Mouse (Mus musculus): ENCODE data around the gene Arl1. TPM values are rescaled to one million over a fixed set of nuclear protein-coding genes. Genes with fewer than 3 reads are reported as not detected.

Arl1 gene
- polyA plus RNA-seq (2014; fragmentation: Illumina TruSeq; extraction: RNeasy Lipid Tissue Mini Kit (QIAGEN cat#74804); ENCODE audit: low replicate concordance): 460 TPM

DNA sequence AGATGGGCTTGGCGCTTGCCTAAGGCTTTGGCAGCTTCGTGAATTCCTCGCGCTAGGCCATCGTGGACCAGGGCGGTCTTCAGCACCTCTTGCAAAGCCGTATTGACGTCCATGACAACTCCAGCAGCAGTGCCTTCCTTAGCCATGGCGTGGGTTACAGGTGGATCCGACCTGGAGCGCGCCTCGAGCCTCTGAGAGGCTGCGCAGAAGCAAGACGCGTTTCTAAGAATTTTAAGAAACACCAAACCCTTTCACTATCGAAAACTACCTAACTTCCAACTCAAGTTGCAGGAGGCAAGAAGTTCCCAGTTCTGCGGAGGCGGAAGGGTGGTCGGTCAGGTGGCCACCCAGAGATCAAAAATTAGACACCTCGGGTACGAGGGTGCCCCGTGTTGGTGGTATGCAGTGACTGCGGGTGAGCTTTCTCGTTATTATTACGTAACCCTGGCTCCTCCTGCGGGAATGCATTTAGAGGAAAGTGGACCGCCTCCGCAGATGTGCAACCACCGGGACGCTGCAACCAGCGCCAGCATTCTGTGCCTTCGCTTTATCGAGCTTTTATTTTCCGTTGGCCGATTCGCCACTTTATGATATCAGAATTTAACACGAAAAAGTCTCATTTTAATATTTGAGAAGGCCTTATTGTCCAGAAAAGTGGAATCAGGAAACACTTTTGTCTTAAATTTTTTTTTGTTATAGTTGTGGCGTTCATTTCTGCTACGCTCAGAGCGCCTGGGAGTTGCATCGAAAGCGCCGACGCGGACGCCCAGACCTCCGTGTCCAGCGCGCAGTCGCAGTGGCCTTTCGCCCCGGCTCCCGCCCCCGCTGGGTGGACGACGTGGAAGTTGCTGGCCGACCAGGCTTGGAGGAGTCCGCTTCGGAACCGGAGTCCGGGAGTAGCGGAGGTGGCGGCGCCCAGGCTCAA lies at the start of gene Arl1:
Gene Arl1, plus strand, starts transcription at position 288 of the 925 bp plus-strand sequence.

DNA sequence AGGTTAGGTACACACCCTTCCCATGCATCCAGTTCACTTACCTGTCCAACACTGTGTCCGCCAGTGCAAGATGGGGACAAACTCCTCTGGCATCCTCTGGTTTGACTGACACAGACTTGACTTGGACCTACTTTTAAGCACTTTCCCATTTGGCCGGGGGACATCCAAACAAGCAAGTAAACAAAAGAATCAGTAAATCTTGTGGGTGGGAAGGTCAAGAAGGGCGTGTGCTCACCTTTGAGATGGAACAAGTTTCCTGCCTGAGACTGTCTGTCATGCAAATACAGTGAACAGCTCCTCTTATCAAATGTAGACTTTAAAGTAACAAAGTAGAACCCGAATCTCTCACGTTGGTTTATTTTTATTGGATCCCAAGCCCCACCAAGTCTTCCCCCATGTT lies 45.7 kb upstream of the Arl1 start, which contains the start of gene Spic:
Gene Spic, minus strand, starts transcription at position 91 of the 400 bp plus-strand sequence.

Other genes starting within 250 kb of the Arl1 start
- 1,361 TPM for gene Chpt1, start 226.8 kb upstream of the Arl1 start, polyA plus RNA-seq (2014; fragmentation: Illumina TruSeq; extraction: RNeasy Lipid Tissue Mini Kit (QIAGEN cat#74804); ENCODE audit: low replicate concordance)
- gene Mybpc1, start 125.7 kb upstream of the Arl1 start, polyA plus RNA-seq (2014; fragmentation: Illumina TruSeq; extraction: RNeasy Lipid Tissue Mini Kit (QIAGEN cat#74804); ENCODE audit: low replicate concordance): not detected
- not detected for gene Spic, start 45.8 kb upstream of the Arl1 start, polyA plus RNA-seq (2014; fragmentation: Illumina TruSeq; extraction: RNeasy Lipid Tissue Mini Kit (QIAGEN cat#74804); ENCODE audit: low replicate concordance)
- 6.3 TPM for gene Utp20, start 95.9 kb downstream of the Arl1 start, polyA plus RNA-seq (2014; fragmentation: Illumina TruSeq; extraction: RNeasy Lipid Tissue Mini Kit (QIAGEN cat#74804); ENCODE audit: low replicate concordance)
- gene Slc5a8, start 155.1 kb downstream of the Arl1 start, polyA plus RNA-seq (2014; fragmentation: Illumina TruSeq; extraction: RNeasy Lipid Tissue Mini Kit (QIAGEN cat#74804); ENCODE audit: low replicate concordance): 0.67 TPM

All from small intestine, adult 10 weeks (tissue).